Mouse (Mus musculus): Measurements from ENCODE around the gene Rcan2.

The Rcan2 gene

DNA sequence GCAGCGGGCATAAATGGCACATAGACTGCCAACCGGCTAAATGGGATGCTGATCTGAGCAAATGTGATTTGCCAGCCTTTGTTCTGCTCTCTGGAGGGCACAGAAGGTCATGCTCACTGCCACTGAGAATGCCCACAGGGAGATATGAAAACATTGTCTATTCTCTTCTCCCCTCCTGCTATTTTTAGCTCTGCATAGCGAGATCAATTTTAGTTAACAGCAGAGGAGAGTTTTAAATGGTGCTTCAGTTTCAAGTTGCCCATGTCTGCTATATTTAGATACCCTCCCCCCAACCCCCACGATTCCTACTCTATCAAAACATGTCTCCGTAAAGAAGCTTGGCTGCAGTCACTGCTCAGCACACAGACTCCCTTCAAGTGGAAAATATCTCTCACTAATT lies 225.2 kb downstream of the Rcan2 start:
- no peak for DNase-seq

DNA sequence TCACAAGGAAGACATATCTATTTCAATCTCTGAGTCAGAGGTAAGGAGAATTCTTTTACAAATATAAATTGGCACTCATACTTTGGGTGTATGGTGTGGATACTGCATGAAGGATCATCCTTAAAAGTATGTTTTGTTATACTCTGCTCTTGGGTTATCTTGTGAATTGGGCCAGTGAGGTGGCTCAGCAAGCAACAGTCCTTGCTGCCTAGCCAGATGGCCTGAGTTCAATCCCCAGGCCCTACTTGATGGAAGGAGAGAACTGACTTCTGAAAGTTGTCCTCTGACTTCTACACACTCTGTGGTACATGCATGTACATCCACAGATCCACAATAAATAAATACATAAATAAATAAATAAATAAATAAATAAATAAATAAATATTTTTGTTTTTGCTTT lies 225.6 kb downstream of the Rcan2 start:
- DNase-seq, result no peak

DNA sequence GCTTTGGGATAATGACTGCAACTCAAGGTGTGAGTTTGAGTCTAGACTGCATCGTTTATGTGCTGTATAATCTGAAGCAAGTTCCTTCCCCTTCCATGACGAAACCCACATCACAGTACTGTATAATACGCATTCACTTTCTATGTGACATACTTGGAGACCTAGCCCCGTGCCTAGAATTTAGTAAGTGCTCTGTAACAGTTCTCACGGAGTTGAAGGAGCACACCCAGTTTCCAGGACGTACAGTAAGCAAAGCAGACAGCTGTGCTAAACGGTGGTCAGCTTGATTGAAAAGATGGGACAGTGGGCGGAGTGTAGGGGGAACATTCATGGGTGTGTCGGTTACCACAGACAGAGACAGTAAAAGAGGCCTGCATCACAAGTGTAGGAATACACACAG lies 226.2 kb downstream of the Rcan2 start:
- no peak for DNase-seq

DNA sequence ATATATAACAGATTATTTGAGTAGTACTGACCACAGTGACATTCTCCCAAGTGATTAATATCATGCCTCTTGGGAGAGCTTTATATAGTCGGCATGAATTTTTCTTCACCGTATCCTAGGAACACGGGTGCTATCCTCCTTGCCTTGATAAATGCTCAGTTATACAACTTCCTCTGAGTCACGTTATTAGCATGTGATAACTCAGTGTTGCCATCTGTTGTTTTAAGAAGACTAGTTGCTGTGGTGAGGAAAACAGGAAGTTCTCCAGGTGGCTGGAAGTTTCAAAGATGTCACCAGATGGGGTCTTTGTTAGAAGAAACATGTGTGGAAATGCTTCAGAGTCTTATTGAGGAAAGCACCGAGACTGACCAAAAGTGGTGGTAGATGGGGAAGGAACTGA lies 228.5 kb downstream of the Rcan2 start:
- peak in 1 of 2 experiments; percentile 27 for DNase-seq

DNA sequence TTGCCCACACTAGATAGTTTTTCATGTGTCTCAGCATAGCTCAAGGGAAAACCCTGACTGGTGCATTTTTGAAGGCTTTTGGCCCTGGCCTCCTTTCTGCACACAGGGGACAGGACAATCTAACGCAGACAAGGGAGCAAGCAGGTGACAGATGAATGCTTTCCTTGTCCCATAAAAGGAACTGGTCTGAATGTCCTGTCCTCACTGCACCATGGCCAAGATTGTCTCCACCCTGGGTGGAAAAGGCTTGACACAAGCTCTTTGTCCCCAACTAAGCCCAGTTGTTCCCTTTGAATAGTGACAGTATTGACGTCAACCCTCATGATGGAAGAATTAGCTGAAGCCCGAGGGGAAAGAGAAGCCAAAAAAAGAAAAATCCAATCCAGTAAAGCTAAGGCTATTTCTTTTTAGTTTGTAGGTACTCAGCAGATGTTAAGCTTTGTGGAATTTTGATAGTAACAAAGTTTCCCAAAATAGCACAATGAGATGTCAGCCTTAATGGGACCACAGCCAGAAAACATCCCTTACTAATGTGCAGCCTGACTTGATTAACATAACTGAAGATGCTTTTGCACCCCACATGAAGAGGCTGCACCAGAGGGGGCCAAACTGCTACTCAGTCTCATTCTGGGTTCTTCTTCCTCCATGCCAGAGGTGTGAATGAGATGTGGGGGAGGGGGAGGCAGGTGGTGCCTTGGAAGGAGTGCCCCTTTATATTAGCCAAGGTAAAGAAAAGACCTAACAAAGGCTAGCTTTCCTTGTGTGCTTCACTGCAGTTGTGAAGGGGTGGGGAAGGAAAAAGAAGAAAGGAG lies 229.8 kb downstream of the Rcan2 start:
- peak in 1 of 2 experiments; percentile 54 for DNase-seq

DNA sequence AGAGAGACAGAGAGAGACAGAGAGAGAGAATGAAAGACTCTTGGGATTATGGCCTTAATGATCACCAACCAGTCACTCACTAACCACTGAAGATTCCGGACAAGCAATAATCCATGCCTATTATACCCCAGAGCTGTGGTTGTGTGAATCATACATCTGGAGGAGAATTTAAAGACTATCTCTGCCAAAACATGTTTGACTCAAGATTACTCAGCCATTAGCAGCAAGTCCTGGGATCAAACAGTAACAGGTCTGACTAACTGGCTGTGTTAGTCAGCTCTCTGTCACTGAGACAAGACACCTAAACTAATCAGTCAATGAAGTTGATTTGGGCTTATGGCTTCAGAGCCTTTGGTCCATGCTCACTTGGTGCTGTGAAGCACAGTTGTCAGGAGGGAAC lies 233.9 kb downstream of the Rcan2 start:
- no peak for DNase-seq

DNA sequence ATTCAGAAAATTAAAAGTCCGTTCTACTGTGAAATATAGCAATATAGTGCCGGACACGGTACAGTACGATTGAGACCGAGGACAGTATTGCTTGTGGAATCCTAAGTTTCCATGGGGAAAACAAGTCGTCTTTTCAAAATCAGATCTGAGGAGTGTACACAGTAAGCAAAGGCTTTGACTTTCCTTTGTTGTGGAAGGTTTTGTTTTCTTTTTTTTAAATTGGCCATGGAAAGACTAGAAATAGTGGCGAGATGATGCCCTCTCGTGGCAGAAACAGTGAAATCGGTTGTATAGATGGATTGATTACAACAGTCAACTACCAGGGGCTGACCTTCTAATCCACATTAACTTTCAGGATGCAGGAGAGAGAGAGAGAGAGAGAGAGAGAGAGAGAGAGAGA lies 237.5 kb downstream of the Rcan2 start:
- DNase-seq, result peak; percentile 31 to 67

DNA sequence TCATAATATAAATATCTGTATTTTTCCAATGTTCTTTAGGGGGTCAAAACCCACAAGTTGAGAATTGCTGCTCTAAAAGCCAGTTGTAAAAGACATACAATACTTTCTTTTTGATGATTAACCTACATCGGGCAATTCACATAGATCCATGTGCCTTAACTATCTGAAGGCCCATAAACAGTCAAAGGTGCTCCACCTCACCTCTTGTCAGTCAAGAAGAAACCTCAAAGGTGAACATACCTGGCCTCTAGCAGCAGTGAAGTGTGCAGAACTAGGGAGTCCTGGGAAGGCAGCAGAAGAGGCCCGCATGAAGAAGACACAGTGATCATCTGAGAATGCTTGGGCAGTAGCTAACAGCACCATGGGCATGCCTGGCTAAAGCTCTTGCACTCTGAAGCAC lies 239.3 kb downstream of the Rcan2 start:
- DNase-seq, result no peak

DNA sequence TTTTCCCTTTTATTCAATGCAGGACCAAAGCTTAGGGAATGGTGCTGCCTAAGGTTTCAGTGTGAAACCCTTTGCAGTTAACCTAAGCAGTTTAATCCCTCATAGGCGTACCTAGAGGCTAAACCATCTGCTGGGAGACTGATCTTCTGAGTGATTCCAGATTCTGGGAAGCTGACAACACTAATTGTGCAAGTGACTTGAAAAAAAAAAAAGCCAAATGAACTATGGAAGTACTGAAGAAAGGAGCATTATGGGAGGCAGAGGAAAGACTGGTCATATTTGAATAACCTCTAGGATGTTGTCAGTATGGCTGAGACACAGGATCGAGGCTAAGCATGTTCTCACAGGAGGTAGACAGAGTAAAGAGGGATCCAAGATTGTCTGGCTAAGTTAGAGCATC lies 241.2 kb downstream of the Rcan2 start:
- DNase-seq, result no peak

DNA sequence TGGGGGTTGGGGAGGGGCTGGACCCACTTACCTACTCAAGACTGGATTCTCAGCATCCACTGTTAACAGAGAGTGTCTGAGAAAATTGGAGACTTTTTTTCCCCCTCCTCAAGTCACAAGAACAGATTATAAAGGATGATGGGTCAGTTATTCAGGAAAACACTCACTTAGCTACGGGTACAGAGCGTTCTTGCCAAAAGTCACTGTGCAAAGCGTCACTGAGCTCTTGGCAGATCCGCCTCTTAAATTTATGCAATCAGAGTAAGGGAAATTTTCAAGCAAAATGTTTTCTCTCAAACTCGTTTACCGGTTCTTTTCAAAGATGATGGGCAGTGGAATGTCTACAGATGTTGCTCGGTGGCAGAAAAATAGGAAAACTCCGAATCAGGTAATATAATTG lies 241.7 kb downstream of the Rcan2 start:
- no peak for DNase-seq

DNA sequence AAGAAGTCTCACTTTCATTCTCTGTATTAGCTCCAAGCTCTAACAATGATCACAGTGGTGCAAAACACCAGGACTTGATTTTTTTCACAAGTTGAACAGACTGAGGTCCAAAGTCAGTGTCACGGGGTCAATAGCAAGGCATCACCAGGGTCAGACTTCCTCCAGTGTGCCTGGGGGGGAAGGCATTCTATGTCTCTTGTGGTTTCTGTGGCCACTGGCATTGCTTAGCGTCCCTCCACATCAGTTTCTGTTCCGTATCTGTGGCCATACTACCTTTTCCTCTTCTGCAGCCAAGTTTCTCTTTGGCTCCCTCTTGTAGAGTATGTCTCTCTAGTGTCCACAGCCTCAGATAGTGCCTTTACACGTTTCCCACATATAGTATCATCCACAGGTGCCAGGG lies 252.3 kb downstream of the Rcan2 start:
- DNase-seq, result no peak

DNA sequence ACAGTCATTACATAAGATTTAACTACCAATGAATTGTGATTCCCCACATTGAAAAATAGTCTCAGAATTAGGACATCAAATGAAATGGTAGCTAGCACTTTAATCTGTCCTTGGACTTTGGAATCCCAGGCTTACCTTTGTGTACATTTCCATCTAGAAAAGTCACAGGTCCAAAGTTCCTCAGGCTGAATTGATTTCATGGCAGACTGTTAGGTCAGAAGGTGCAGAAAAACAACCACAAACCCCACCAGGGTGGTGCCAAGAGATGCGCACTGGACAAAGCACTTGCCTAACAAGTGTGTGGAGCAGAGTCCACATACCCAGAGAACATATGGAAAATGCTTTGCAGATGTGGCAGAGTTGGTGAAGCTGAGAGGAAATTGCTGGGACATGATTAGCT lies 256.0 kb downstream of the Rcan2 start:
- DNase-seq, result no peak

DNA sequence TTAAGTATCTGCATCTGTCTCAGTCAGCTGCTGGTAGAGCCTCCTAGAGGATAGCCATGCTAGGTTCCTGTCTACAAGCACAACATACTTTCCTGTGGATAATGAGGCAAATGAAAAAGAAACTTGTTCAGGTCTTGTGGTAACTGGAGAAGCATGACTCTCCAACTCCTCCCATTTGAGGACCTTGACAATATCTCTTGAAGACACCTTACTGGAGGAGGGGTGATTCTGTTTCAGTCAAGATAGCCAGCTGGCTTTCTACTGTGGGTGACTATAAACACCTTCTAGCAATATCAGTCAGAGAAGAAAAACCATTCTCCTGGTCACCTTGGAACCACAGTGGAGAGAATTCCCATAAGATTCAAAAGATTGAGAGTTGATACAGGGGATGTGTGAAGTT lies 257.0 kb downstream of the Rcan2 start:
- no peak for DNase-seq

DNA sequence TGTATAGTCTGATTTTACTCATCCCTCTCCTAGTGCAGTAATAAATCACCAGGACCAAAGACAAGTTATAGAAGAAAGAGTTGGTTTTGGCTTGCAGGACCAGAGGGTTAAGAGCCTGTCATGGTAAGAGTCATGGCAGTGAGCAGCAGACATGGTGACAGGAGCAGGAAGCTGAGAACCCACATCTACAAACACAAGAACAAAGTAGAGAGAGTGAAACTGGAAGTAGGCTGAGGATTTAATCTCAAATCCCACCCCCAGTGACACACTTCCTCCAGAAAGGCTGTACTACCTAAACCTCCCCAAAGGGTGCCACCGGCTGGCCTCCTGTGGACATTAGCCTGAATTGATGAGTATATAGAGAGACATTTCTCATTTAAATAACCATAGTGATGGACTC lies 259.6 kb downstream of the Rcan2 start:
- DNase-seq, result no peak

DNA sequence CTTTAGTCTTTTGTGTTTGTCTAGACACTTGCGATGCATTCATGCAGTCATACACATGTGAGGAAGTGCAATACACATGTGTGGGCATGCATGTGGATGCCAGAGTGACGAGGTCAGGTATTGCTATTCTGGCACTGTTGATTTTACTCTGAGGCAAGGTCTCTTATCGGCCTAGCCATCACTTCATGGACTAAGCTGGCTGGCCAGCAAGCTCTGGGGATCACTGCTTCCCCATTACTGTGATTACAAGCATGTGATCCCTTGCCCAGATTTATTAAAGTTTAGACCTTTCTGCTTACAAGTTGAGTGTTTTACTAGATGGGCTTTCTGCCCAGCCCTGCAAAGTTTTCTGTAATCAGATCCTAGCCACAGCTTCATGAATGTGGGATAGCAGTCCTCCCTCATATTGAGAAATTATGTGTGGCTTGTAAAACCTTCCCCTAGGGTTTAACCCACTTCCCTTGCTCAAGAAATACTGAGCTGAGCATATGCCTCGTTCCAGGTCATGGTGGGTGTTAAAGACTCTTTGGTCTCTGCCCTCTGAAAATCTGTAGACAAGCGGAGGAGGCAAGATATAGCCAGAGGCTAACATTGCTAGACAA lies 260.2 kb downstream of the Rcan2 start:
- peak in 1 of 2 experiments; percentile 12 for DNase-seq

DNA sequence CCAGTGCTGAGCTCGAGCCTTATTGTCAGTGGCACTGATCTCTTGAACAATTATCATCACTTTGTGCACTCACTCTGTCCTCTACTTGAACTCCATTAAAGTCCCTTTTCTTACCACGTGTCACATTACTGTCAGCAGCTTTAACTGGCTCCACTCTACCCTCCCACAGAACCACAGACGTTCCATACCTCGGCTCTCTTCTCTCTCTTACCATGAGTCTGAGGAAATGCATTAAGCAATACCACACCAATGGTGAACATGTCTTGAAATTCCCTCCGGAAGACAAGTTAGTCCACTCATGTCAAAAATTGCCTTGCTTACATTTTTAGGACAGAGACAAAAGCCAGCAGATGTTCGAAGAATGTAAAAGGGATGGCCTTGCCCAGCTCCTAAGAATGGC lies 267.7 kb downstream of the Rcan2 start:
- DNase-seq, result no peak

DNA sequence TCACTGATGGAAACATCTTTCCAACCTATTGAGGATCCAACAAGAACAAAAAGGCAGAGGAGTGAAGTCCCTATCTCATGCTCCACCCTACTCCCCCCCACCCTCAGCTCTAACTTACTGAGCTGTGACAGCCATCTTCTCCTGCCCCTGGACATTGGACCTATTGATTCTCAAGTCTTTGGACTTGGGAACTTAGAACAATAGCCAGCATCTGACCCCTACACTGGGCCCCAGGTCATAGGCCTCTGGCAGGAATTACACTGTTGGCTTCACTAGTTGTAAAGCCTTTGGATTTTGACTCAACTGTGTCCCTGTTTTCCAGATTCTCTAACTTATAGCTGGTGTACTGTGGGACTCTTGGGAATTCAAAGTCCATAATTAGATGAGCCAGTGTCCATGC lies 270.5 kb downstream of the Rcan2 start:
- DNase-seq, result no peak

DNA sequence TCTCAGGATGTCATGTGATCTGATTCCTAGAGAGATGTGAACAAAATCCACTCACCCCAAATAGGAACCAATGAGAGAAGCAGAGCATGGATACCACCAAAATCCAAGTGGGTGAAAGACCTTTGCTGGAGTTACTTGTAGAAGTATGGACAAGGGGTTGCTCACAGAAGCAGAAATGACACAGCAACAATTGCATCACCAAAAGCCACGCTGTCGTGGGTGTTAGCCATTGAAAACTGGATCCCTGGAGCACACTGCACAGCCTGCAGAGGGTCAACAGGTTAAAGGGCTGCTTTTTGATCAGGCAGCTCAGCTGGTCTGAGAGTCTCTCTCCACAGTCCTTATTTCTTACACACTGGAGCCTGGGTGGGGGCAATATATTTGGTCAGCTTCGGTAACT lies 274.4 kb downstream of the Rcan2 start:
- no peak for DNase-seq

DNA sequence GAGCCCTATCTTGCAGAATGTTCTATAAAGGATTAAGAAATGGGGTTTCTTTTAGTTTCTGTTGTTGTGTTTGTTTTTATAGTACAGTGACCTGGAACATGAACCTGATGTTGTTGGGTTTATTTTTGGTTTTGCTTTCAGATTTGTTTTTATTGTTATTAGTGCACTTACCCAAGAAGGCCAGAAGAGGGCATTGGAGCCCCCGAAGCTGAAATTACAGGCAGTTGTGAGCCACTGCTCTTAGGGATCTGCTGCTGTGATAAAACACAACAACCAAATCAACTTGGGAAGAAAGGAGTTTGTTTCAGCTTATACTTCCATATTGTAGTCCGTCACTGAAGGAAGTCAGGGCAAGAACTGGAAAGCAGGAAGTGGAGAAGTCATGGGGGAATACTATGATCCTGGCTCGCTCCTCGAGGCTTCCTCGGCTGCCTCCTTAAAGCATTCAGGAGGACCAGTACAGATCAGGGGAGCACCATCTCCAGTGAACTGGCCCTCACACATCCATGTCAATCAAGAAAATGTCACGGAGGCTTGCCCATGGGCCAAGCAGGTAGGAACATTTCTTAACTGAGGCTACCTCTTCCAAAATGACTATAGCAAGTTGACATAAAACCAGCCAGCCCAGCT lies 275.0 kb downstream of the Rcan2 start:
- peak; percentile 49 to 52 for DNase-seq

DNA sequence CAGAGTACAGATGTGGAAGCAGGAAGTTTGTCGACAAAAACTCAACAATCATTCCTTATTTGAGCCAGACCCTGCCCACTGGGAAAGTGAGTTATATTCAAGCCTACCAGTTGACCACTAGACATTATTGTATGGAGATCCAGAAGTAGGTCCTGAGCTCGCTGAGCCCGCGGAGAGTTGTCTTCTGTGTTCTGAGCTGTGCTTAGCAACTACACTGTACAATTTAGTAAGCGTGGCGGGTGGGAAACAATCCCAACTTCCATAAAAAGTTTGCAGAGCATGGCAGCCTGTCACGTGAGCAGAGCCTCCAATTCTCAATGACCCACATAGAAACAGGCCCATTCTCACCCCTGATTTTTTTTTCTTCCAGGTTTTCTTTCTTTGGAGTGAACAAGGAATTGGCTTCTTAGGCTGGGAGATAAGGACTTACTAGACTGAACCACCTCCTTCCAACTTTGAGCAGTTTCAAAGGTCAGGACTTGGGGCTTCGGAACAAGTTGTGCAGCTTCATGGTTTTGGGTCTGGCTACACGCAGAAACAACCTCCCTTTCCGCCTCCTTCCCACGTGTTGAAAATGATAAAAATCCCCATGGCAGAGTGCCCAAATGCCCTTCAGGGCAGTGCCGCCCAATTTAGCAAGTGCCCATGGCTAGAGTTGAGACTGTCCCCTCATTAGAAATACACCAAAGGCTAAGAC lies 276.1 kb downstream of the Rcan2 start:
- DNase-seq, result peak in 1 of 2 experiments; percentile 14

DNA sequence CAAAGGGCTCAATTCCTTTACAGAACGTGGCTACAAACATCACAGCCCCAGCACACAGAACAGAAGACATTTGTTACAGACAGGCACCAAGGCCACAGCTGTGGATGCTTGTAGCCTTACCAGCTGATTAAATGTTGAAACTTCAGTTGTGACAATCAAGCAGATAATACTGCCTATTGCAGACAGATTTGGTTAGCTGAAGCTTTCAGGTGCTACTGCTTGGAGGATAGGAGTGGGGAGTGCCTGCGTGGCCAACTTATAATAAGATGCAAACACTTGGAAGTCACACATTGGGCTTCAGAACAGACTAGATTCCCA lies 276.7 kb downstream of the Rcan2 start:
- DNase-seq, result no peak

DNA sequence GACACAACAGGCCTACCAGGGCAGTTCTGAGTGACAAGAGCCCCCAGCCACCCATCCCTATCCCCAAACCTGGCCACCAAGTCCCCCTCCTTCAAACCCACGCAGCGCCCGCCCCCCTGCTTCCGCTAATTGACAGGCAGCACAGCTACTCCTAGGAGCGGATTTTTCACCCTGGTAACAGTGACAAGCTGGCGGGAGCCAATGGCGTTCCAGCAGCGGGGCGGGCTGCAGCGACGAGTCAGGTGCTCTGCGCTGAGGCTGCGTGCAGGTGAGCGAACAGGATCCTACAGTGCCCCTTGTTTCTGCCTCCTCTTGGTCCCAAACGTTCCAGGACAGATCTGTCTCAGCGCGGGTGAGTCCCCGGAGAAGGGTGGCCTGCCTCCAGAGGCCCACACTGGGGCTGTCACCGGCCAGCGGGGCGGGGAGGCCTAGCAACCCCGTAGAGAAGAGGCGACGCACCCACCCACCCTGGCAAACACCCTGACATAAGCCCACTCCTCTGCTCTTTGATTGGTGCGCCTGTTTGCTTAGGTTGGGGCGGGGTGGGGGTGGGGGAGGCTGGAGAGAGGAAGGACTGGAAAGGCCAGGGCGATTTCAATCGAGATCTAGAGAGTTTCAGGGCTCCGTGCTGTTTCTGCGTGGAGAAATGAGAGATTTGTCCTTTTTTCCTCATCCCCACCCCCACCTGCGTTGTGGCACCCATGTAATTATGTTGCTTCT lies 277.6 kb downstream of the Rcan2 start, which contains the start of gene Enpp5:
Gene Enpp5 (plus strand): TSS at position 183 of the 720 bp plus-strand sequence.
- DNase-seq, result peak; percentile 92 to 94

DNA sequence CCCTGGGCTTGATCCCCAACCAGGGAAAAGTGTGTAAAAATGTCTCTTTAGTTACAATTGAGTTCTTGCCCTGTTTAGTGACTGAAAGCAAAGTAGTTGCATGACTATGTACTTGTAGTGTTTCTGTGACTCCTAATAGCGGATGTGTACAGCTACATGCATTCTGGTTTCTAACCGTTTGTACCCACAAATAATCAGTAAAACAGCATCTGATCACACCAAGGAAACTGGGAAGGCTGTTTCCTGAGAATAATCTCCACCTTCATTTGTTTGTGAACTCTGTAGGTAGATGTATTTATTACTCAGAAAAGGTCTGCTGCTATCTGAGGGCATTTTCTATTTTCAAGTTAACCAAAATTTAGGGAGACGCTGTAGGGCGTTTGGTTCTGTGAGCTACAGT lies 282.0 kb downstream of the Rcan2 start:
- DNase-seq, result no peak

Data from kidney, postnatal 36 days (tissue).